Mouse (Mus musculus) retina, embryonic 14.5 days (tissue): ENCODE measurements at regions not wholly inside any gene's neighbourhood (a gene's known extent, or its start where the extent isn't known, plus 50 kb on each side); places are given as distances from the start of the nearest gene placed in this dataset.
"Not testable (repeated sequence)": the region's sequence is repeated elsewhere in the genome, so short reads cannot be mapped to it uniquely, and the experiment has no call there.

Experiments used
- DNase-seq: peaks from one replicate; pipeline ENCODE4 v3.0.0-alpha.2; 2015; ENCODE audit warnings: low spot score

DNA sequence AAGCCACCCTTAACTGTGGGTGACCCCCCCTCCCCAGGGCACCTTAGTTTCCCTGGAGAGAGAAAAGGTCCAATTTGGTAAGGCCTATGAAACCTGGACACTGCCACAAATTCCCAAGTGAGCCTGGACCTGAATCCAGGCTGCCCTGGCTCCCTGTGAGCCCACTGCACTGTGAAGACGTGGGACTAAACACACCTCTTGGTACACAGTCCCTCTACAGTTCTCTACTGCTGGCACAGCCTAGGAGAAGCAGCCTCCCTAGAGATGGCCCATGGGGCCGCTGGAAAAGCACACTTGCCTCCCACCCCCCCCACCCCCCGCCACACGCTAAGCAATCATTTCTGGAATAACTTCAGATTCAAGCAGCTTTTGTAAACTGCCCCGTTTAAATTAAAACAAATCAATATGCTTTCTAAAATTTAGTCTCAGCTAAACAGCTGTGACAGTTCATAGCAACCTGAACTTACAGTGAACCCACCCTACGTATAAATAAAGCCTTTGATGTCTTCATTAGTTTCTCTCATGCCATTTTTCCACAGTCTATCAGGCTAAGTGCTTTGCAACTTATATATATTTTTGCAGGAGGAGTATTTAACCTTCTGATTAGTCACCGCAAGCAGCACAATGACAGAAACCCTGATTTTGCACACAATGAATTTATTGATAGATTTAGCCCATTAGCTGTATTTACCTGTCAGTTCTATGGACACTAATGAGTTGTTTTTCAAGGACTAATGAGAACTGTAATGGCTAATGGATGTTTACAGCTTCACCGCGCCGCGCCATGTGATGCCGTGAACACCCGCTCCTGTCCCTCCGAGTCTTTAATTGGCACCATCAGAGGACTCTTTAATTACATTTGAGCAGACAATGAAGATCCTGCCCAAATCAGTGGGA, 215.3 kb downstream of the 3100002H09Rik start:
- DNase-seq, result peak; percentile 70

DNA sequence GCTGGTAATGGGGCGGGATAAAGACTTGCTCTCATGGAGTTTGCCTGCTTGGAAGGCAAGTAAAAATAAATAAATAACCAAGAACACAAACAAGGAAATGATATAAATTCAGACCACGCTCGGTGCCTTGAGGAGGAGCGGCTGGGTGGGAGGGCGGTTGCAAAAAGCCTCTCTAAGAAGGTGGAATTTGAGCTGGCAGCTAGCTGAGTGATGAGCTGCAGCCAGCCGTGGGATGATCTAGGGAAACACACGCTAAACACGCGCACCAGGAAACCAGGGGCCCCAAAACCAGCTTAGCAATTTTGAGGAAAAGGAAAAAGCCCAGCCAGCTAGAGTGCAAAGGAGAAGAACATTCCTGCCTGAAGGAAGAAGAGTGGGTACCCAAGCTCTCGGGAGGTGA, 217.0 kb downstream of the 3100002H09Rik start:
- DNase-seq, result no peak

DNA sequence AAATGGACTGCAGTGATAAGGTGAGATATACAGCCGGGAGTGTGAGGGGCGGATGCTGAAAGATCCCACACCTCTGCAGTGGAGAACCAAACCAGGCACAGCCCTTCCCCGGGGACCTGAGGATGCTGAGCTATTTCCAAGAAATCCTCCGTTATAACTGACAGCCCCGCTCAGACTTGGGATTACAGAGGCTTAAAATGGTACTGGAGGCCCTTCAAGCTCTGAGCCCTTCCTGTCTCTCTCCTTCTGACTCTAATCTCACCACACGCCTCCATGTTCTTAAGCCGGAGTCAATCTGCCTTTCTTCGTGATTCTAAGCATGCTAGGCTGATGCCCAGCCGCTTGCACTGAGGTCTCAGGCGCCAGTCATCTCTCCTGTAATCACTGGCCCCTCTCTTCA, 221.5 kb downstream of the 3100002H09Rik start:
- DNase-seq, result no peak

DNA sequence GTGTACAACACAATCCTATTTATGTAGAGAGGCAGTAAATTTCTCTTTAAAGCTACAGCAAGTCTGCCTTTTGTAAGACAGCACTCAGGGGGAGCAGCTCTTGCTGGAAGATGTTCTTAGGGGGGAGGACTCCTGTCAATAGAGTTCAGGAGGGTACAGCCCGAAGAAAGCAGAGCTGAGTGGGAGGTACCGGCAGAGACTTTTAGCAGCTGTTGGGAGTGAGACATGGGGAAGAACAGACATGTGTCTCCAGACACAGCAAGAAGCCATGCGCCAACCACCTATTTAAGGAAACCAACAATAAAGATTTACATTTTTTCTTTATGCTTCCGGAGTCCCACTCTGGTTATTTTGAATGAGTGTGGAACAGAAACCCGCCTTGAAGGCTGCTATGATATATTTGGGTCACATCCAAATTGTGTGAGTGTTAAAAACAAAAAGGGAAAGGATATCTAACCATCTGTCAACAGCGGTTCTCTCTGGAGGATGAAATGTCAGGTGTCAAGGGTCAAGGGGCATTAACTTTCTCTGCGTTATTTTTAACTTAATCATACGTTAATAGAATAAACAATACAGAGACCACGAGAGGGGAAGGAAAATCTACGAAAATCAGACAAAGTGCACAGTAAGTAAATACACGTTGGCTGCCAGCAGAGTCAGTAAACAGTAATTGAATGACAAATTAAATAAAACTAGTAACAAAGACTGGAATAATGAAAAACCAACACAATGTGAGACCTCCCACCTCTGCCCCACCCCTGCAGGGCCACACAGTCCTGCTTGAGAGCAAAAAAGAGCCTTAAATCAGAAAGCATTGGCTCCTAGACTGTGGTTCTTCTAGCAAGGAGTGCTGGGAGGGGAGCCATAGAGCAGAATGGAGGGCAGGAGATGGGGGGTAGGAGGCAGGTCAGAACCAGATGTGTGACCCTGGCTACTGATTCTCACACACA, 225.2 kb downstream of the 3100002H09Rik start:
- DNase-seq, result no peak

DNA sequence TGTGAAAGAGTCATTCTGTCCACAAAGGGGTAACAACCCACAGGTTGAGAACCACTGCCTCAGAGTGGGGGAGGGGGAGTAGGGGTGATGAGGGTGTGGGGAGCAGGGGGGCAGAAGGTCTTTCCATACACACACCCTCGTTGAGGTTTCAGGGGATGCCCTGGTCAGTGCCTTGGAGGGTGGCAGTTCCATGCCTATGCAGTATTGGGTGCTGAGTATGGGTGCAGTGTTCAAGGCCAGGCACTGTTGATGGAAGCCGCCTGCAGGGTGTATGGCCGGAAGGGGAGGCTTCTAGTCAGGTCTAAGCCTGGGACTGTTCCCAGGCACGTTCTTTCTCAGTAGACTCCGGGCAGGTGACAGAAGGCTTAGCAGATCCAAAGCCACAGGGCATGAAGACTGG, 234.1 kb downstream of the 3100002H09Rik start:
- no peak for DNase-seq

DNA sequence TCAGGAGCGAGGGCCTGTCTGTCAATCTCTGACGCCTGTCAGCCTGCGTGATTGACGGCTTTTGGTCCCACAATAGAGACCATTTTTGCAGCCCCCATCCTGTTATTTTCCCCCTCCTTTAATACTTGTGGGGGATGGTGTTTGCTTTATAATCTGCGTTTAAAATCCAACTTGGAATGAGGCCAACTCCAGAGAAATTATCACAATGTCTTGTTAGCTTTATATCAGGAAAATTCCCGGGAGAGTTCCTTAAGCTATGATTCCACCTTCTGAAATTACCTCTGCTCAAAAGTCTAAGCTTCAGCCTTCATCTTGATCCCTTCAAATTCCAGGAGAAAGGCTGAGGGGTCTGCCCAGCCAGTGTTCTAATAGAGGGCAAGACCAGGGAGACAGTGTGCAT, 235.0 kb downstream of the 3100002H09Rik start:
- DNase-seq, result no peak

DNA sequence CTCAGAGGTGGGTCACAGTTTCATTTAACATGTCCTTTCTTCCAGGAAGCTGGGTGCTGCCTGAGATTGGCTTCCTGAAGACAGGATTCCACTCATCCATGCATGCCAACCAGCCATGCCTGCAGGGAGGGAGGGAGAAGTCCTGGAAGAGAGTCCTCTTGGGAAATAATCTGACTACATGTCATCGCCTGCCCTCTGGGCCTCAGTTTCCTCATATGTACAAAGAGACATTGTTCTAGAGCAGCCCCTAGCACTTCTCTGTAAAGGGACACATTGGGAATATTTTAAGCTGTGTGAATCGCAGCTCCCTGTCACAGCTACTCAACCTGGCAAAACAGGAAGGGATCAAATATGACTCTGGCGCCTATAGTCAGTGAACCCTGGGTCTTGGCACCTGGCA, 241.8 kb downstream of the 3100002H09Rik start:
- DNase-seq, result no peak

DNA sequence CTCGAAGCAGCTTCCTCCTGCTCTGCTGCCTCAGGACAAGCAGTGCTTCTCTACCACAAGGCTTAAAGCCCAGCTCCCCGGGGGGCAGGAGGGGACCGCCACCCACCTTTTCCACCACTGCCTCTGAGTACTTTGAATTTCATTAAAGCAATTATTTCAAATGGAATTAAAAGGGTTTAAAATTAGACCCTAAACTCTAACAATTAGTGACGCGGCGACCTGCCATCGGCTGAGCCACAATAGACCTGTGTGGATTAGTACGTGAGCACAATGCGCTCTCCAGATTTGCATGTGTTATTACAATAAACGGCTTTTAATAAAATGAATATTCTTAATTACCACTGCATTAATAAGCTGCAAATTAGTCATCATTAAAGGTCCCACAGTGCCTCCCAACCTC, 242.5 kb downstream of the 3100002H09Rik start:
- no peak for DNase-seq

DNA sequence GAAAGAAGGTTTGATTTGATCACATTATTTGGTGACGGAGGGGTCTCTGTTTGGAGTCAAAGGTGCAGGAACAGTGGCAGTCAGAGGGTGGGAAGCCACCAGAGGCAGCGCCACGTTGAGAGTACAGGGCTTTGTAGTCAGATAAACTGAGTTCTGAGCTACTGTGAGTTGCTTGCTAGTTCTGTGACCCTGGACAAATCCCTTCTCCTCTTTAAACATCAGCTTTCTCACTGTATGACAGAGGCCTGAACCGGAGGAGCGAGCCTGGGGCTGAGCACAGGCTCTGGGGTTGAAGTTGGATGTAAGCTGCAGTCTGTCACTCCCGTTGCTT, 250.1 kb downstream of the 3100002H09Rik start:
- no peak for DNase-seq

DNA sequence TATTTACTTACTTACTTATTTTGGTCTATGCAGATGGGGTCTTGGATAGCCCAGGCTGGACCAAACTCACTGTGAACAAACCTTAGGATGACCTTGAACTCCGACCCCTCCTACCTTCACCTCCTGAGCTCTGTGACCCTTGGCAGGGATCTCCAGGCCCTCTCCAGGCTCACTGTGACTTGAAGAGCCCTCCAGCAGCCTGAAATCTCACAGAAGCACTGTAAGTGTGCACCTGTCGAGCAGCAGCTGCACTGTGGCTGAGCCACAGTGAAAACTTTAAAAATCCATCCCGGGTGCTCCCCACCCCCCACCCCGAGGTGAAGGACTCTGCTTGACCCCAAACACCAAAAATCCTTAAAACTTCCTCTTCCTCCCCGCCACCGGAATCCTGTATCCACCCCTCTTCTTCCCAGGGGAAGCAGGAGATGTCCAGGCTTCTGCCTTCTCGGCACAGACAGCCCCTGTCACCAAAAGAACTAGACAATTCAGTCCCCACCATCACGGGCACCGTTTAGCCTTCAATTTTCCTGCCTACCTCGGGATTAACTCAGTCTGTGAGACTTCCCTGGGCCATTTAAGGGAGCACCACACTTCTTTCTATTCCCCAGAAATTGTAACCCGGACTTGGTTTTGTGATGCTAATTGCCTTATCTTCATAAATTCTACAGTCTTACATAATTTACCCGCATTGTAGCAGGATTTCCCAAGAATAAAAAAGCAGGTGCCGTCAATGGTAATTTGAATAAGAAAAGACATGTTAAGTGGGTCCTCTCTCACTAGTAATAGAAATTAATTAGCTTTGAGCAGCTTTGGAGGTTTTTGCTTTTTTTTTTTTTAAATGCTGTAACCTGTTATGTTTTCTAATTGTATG, 250.7 kb downstream of the 3100002H09Rik start:
- DNase-seq, result no peak

DNA sequence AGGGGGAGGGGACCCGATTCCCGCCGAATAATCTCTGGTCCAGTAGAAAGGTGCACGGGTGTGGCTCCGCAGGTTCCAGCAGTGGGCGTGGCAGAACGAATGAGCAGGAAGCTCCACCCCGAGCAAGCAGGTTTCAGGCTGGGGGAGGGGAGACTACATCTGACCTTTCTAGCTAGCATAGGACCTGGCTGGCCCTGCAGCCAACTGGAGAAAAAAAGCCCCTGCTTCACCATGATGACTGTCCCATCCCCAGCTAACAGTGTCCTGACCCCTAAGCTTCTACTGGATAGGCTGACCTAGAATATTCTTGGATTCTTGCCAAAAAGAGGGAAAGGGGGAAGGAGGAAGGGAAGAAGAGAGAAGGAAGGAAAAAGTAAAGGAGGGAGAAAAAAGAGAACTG, 252.1 kb downstream of the 3100002H09Rik start:
- DNase-seq, result not testable (repeated sequence)

DNA sequence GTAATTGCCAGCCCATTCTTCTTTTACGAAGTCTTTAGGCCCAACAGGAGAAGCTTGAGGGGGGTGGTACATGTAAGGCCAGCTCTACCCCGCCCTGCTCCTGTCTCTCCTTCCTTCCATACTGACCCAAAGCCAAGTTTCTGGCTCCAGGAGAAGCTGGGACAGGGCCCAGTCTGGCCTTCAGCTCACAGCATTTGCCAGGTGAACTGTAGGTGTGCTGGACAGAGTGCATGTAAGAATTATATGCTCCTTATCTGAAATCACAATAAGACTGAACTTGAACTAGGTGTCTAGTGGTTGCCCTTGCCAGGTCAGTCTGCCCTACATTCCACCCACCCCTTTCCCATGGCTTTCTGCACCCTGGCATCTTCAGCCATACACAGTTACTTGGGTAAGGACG, 260.2 kb downstream of the 3100002H09Rik start:
- no peak for DNase-seq

DNA sequence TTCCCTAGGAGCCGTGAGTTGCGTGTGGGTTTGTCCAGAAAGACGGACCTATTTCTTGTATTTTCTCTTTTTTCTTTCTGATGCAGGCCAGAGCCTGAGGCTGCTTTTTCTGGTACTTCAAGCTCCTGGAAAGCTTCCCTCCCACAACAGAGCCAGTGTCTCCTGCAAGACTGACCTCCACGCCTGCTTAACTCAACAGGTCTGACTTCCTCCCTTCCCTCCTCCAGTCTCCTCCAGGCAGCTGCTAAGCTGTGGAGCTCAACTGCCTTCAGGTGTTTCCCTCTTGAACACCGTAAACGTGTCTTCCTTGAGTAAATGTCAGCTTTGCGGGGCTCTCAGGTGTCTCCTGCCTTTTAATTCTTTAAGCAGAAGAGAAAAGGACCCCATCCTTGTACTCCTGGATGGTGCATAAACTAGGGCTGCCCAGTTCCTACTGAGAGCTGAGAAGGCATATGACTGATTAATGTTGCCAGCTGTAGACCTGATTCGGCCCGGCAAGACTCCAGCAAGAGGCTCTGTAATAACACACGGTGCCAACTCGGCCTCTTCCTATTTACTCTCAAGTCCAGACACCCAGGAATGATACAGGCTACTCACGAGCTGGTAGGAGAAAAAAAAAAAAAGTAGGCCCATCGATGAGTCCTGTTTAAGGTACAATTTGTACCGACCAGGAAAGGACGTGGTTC, 260.9 kb downstream of the 3100002H09Rik start:
- no peak for DNase-seq

DNA sequence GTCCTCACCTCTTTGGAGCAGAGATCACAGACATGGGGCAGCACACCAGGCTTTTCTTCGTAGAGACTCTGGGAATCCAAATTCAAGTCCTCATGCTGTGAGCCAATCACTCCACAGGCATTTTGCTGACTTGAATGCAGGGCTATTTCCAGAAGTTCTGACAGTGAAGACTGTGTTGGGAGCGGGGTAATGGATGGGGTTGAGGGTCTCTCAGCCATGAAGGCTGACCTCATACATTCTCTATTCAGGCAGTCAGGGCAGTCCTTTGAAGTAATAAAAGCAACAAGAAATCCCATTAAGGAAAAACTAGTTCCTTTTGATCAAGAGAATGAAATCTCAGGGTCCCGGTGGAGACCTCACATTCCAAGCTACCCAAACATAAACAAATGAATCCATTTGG, 261.5 kb downstream of the 3100002H09Rik start:
- no peak for DNase-seq

DNA sequence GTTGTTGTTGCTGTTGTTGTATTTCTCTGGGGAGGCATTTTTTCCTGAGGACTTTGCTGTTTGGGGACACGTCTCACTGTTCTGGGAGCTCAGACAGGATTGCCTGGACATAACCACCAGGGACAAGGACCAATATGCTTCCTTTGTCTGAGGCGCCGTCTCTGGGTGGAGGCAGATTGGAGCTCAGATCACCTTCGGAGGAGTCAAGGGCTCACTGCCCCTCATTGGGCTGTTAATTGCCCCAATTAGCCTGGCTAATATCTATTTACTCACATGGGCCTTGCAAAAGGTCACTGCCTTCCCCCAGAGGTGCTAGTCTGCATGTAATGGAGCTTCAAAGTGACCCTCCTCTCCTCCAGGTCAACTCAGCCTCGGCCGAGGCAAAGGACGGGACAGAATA, 270.5 kb downstream of the 3100002H09Rik start:
- no peak for DNase-seq

DNA sequence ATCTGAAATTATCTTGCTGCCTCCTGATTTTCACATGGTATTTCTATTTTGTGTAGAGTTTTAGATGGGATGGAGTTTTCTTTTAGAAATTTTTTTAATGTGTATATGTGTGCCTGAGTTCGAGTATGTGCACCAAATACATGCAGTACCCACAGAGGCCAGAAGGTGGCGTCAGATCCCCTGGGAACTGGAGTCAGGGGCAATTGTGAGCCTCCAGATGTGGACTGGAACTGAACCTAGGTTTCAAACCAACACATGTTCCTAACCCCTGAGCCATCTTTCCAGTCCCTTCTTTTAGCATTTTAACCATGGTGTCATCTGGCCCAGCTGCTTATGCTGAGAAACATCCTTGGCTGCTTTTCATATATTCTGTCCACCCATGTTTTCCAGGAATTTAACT, 274.9 kb downstream of the 3100002H09Rik start:
- no peak for DNase-seq

DNA sequence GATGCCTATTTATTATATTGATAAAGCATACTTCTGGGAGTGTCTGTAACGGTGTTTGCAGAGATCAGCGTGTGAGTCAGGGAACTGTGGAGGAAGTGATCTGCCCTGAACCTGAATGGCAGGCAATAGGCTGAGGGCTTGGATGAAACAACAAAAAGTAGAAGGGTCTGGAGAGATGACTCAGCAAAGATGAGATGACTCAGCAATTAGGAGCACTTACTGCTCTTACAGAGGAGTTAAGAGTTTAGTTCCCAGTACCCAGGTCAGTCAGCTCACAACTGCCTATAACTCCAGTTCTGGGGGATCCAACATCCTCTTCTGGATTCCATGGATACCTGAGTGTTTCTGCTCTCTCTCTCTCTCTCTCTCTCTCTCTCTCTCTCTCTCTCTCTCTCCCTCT, 277.6 kb downstream of the 3100002H09Rik start:
- DNase-seq, result no peak

DNA sequence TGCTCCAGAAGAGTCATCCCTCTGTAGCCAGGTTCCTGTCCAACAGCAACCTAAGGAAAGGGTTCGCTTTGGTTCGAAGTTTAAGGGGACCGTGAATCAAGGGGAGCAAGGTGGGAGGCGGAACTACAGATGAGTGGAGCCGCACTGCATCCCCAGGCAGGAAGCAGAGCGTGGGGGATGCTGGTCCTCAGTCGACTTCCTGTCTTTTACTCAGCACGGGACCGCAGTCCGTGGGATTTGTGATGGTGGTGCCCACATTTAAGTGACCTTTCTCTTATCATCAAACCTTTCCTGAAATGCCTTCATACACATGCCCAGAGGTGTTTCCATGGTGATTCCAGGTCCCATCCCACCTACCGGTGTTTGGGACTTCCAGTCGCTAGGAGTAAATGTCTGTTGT, 278.2 kb downstream of the 3100002H09Rik start:
- no peak for DNase-seq

DNA sequence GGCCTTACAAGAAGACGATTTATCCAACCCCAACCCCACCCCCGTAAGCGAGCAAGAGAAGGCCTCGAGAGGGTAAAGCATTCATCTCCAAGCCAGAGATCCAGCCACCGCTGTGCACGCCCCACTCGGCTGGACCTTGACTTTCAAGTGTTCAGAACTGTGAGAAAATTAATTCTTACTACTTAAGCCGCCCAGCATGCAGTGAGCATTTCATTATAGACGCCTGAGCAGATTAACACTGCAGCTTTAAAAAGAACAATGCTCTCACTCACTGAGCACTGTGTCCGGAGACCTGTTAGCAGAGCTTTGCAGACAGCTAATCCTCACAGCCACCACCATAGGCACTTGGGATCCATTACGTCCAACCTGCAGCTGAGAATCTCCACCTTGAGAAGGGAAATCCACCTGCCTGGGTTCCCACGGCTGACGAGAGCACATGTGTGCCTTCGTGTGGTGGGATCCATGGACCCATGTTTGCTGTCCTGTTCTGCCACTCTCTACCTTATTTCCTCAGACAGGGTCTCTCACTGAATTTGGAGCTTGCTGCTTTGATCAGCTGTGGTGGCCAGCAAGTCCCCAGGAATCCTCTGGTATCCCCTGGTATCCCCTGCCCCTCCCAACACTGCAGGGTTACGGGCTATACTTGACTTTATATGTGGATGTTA, 281.4 kb downstream of the 3100002H09Rik start:
- peak; percentile 55 for DNase-seq

DNA sequence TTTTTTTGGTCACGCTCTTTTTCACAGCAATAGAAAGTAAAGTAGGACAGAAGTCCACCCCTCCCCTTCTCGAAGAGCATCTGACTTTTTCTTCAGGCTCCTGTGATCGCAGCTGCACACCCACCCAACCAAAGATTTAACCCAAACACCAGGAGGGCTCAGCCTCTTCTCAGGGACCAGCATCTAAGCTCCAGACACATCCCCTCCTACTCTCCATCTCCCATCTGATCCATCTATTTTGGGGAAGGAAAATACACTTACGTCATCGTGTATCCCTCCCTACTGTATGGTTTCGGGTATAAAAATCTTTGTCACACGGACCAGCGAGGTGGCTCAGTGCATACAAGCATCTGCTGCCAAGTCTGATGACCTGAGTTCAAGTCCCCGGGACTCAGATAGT, 284.3 kb downstream of the 3100002H09Rik start:
- DNase-seq, result no peak

DNA sequence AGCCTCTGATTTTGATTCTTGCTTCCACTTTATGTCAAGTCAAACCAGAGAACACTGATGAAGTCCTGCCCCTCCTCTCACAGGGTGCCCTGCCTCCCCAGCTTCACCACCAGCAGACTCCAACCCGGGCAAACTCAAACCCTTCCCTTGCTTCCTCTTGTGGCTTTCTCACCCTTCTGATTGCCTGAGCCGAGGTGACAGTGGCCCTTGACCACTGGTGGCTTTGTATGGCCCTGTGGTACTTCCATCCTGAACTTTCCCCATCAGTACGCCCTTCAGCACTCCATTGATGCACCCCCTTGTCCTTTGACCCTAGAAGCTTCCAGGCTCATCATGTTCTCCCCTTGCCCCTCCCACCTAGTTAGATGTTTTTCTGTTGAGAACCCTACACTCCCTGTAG, 287.0 kb downstream of the 3100002H09Rik start:
- no peak for DNase-seq
